Mouse (Mus musculus) thymus, adult 2 months (tissue): ENCODE measurements around the gene Arhgef9.

ENCODE experiments used
- CTCF ChIP-seq: fragments of 200-500 bp; IDR thresholded peaks from 2 replicates; pipeline ENCODE4 v1.5.1; 2012; ENCODE audit warnings: mild to moderate bottlenecking, control low read depth, low read length, moderate library complexity, borderline replicate concordance; ENCODE audit not compliant: control insufficient read depth, poor library complexity, insufficient read depth; ENCODE audit errors: extremely low read depth
- POLR2A ChIP-seq: fragments of 200-500 bp; IDR thresholded peaks from 2 replicates; pipeline ENCODE4 v1.6.1; 2012; ENCODE audit warnings: mild to moderate bottlenecking, low read length, control low read depth, moderate library complexity; ENCODE audit not compliant: control insufficient read depth, poor library complexity, insufficient read depth; ENCODE audit errors: extremely low read depth

GRCm38 (mm10) chrX:95131783-95132182 is 64.9 kb downstream of the Arhgef9 start:
- TF ChIP-seq POLR2A (no peak), CTCF (no peak)
